Mouse (Mus musculus): ENCODE data around the gene Clip2.

Gene Clip2

GRCm38 (mm10) chr5:134523728-134524127, 28.5 kb downstream of the Clip2 start:
- DNase-seq (ENCODE audit: low spot score), result no peak

GRCm38 (mm10) chr5:134522524-134522923, 29.7 kb downstream of the Clip2 start:
- DNase-seq (ENCODE audit: low spot score), result no peak

DNA sequence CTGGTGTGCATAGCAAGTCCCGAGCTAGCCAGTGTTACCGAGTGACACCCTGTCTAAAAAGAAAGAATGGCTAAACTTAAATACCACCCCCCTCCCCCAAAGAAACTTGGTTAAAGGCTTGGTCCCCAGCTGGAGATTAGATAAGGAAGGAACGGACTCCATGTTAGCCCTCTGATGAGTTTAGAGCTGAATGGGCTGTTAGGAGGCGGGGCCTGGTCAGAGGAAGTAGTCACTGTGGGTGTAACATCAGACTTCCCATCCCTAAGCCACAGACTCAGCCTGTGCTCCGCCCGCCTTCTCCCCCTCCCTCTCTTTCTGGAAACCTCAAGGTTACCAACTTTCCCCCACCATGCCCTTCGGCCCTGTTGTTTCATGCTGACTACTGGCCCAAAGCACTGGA, 30.4 kb downstream of the Clip2 start:
- no peak for DNase-seq (ENCODE audit: low spot score)

- no peak for DNase-seq (ENCODE audit: low spot score)
Observed at GRCm38 (mm10) chr5:134521131-134521530, 31.1 kb downstream of the Clip2 start.

DNA sequence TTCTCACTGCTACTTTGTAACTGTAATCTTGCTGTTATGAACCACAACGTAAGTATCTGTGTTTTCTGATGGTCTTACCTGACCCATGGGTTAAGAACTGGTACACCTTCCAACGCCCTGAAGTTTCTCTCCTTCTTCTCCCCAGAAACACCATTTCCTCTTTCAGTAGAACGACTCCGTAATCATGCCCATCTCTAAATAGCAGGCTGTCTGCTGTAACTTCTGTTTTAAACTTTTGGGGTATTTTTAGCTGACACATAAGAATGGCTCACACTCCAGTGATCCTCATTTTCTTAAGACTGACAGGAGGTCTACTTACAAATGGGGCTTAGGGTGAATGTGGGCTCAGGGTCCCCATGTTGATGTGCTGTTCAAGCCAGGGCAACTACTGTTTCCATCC, 32.1 kb downstream of the Clip2 start:
- no peak for DNase-seq (ENCODE audit: low spot score)

GRCm38 (mm10) chr5:134519471-134519870, 32.8 kb downstream of the Clip2 start:
- no peak for DNase-seq (ENCODE audit: low spot score)

DNA sequence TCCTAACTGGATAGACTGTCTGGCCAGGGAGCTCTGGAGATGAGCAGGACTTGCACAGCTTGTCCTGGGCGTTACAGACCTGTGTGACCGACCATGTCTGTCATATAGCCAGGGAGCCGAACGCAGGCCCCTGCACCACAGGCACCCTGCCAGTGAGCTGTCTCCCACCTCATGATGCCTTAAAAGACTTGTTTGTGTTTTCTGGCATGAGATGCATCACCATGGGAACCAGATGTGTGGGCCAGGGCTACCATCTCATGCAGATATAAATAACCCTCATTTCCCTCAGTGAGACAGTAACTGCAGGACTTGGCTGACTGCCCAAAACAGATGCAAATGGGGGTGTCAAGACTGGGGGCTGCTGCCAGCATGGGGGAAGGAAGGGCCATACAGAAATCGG, 40.1 kb downstream of the Clip2 start:
- DNase-seq (ENCODE audit: low spot score), result peak; percentile 89

- no peak for DNase-seq (ENCODE audit: low spot score)
Observed at GRCm38 (mm10) chr5:134510266-134510665, 42.0 kb downstream of the Clip2 start.

DNA sequence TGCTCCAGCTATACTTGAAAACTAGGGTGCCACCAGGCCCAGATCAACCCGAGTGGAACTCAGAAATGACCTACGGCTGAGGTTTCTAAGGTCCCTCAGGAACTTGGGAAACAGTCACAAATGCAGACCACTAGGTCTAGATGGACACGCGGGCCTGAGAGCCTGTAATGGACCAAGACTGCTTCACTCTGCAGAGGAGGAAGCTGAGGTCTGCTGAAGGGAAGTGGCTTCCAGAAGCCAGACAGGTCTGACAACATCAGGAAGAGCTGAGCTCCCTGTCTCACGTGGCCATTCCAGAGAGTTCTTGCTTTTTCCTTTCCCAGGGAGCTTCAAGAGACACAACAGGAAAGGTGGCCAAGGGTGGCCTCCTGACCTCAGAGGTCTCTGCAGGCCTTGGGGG, 43.3 kb downstream of the Clip2 start:
- no peak for DNase-seq (ENCODE audit: low spot score)

DNA sequence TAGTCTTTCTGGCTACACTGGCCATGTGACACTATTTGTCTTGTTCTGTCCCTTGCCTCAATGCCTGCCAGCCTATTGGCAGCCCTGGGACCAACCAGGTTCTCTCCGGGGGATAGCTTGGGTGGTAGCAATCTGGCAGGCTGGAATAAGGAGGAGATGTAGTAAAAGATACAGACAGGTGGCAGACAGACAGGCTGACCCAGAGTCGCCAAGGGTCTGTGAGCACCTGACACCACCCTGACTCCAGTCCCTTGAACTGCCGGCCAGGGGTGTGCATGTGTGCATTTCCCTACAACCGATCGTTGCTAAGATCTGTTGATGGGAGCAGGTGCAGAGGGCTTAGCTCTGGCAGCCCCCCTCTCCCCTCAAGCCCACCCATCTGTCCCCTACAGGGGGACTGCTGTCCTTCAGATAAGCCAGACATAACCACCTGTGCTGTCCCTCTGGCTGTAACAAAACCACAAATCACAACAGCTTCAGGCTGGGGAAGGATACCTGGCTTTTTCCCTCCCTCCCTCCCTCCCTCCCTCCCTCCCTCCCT, 44.3 kb downstream of the Clip2 start:
- DNase-seq (ENCODE audit: low spot score), result no peak

DNA sequence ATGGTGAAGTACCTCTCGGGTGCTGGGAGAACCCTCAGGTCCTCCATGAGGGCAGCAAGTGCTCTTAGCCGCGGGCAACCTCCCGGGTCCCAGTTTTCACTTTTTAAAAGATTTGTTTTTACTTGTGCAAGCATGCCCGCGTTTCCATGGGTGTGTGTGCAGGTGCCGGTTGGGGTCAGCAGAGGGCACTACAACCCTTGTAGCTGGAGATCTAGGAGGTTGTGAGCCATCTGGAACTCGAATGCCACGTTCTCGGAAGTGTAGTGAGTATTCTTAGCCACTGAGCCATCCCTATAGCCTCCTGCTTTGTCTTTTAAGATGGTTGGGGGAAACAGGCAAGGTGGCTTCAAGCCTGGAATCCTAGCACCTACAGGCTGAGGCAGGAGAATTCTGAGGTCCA, 44.9 kb downstream of the Clip2 start:
- peak; percentile 88 for DNase-seq (ENCODE audit: low spot score)

GRCm38 (mm10) chr5:134505810-134506292, 46.4 kb downstream of the Clip2 start:
- no peak for DNase-seq (ENCODE audit: low spot score)

- DNase-seq (ENCODE audit: low spot score), result no peak
Observed at GRCm38 (mm10) chr5:134502591-134502990, 49.6 kb downstream of the Clip2 start.

- DNase-seq (ENCODE audit: low spot score), result no peak
Observed at GRCm38 (mm10) chr5:134501453-134501852, 50.8 kb downstream of the Clip2 start.

DNA sequence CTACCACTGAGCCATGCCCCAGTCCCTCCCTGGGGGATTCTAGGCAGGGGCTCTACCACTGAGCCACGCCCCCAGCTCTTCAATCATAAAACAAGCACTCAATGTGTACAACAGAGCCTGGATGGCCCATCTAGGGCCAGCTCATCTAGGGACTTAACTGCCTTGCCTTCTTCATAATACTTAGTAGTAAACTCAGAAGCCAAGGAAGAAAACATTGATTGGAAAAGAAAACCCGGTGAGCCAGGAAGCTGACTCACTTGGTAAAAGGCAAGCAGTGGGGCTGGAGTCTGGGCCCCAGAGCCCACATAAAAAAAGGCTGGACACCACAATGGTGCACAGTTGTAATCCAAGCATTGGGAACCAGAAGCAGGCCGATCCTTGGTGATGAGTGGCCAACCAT, 51.6 kb downstream of the Clip2 start:
- DNase-seq (ENCODE audit: low spot score), result no peak

DNA sequence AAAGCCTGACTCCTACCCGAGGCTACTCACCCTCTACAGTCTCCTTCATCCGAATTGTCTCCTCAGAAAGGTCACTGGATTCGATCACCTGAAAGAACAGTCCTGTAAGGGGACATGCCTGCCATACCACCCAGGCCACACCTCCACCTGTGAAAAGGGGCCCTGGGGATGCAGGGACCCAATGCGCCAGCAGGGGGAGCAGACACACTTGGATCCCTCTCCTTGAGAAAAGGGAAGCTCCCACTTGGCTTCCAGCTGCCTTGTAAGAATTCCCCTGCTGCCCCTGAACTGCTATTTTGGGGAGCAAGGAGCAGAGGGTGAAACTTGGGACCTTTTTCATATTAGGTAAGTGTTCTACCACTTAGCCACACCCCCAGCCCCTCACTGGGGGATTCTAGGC, 52.2 kb downstream of the Clip2 start:
- peak; percentile 74 for DNase-seq (ENCODE audit: low spot score)

DNA sequence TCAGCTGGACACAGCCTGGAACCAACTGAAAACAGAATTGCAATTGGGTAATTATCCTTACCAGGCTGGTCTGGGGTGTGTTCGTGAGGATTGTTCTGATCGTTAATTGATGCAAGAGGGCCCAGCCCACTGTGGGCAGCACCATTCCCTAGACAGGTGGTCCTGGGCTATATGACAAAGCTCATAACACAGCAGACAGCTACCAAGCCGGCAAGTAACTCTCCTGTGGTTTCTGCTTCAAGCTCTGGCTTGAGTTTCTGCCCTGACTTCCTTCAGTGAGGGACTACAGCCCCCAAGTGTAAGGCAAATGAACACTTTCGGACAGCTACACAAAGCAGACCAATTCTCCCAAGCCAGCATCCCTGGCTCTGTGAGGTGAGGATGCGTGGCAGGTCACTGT, 55.2 kb downstream of the Clip2 start:
- DNase-seq (ENCODE audit: low spot score), result no peak

DNA sequence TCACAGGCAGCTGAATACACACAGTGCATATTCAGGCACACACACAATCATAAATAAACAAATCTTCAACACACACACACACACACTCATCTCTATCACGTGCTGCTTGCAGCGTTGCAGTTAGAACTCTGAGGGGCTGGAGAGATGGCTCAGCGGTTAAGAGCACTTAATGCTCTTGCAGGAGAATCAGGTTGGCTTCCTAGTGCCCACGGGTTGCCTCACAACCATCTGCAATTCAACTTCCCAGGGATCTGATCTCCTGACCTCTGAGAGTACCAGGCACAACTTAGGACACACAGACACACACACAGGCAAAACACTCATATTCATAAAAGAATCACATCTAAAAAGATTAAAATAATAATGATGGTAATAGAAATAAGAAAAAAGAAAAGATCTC, 56.4 kb downstream of the Clip2 start:
- DNase-seq (ENCODE audit: low spot score), result no peak

DNA sequence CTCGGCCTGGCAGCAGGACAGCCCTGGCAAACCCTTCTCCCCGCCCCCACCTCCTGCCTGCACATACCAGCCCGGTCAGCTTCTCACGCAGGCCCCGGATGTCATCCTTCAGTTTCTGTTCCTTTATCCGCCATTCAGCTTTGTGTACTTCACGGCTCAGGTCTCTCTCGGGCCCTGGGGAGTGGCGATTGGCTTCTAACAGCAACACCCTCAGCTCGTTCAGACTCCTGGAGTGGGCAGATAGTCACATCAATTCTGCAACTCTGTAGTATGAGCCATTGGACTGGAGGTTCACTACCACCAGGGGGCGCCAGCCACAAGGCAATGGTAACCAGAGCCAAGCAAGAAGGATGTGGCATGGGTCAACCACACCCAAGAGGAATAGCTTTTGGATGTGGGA, 58.1 kb downstream of the Clip2 start:
- DNase-seq (ENCODE audit: low spot score), result peak; percentile 91

DNA sequence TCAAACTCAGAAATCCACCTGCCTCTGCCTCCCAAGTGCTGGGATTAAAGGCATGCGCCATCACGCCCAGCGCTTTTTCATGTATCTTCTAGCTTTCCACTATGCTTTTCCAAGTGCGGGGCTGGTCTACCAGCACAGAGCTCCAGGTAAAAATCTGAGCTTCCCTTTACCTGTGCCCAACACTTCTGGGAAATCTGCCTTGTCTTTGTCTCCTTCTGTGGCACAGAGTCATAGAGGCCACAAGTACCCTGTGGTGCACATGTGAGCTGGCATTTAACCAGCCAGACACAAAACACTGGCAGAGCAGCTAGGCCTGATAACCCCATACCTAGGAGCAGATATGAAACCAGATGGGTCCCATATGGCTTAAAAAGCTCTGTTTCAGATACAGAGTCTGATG, 59.3 kb downstream of the Clip2 start:
- DNase-seq (ENCODE audit: low spot score), result no peak

DNA sequence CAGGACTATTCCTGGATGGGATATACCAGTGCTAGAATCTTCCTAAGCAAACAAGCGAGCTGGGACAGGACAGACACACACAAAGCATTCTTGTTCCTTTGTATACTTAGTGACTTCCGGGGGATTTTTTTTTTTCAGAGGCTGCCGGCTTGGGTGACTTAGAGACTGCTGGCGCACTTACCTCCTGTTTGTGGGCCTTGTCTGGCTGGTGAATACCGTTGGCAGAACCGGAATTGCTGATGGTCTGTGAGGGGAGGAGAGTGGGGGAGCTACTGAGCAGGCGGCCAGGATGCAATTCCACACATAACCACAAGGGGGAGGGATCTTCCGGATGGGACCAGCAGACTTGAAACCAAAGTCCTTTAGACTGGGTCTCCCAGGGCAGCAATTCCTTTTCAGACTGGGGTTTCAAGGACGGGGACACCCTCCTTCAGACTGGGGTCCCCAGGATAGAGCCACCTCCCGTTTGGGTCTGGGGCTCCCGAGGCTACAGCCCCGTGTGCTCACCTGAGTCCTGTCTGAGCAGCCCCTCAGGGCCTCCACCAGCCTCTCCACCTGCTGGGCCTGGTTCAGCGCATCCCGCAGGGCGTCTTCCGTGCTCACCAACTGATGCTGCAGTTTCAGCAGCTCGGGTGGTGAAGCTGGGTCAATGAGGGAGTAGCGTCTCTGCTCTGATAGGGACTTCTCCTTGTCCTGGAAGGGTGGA, 60.4 kb downstream of the Clip2 start:
- peak; percentile 81 for DNase-seq (ENCODE audit: low spot score)

DNA sequence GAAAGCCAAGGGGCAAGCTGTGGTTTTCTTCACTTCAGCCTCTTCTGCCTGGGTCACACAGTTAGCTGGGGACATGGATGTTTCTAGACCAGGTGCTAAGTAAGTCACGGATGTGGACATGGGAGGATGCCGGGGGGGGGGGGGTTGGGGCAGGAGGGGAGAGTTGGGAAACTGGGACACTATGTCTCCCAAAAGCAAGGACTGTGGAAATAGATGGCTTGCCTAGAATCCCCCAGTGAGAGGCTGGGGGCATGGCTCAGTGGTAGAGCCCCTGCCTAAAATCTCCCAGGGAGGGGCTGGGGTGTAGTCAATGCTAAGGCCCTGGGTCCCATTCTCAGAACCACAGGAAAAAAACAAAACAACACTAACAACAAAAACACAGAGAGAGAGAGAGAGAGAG, 61.0 kb downstream of the Clip2 start:
- no peak for DNase-seq (ENCODE audit: low spot score)

GRCm38 (mm10) chr5:134490465-134490864, 61.8 kb downstream of the Clip2 start:
- DNase-seq (ENCODE audit: low spot score), result no peak

GRCm38 (mm10) chr5:134489583-134489982, 62.7 kb downstream of the Clip2 start:
- DNase-seq (ENCODE audit: low spot score), result peak; percentile 49
